Mouse (Mus musculus): ENCODE measurements around the gene Stk25. TPM values are rescaled to one million over a fixed set of nuclear protein-coding genes. Genes with fewer than 3 reads are reported as not detected.
A peak's percentile ranks its signal among the peaks of the same experiment; 100 is the strongest.

Stk25 gene
- polyA plus RNA-seq, 1 experiment: 306 TPM

GRCm38 (mm10) chr1:93635091-93635579 lies 23.3 kb downstream of the Stk25 start:
- TF ChIP-seq CTCF (IDR thresholded peaks at IDR 0.05; ENCODE audit: extremely low read depth, insufficient read length, insufficient replicate concordance, low read depth, low read length) (no peak), POLR2A (IDR thresholded peaks at IDR 0.05; ENCODE audit: low read depth, low read length) (no peak)

DNA sequence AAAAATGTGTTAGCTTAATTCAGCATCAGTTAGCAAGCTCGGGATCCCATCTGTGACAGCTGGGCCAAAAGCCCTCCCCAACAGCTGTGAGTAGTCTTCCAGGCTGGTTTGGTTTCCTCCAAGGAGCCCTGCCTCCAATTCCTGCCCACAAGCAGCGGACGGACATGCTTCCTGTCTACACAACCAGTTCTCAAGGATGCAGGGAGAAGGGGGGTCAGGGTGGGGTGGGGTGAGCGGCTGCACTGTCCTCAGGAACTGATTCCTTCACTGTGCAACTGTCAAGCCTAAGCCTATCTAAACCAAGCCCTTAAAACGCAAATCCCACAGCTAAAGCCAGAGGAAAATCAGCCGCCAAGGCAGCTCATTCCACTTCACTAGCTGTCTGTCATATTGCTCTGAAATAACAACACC lies 24.0 kb downstream of the Stk25 start:
- Histone ChIP-seq H3K36me3 (ENCODE audit: control insufficient read depth, insufficient read depth, low read length) (peaks cover 7% of the 10 kb centered on the region), H3K27ac (ENCODE audit: insufficient read depth, low read depth, low read length) (peak overlapping the region; percentile 85), H3K4me3 (ENCODE audit: low read depth, low read length) (peak overlapping the region; percentile 85), H3K27me3 (ENCODE audit: control insufficient read depth, insufficient read depth, low read length) (no peaks in the 10 kb centered on the region), H3K4me1 (ENCODE audit: control insufficient read depth, insufficient read depth, insufficient read length, low read length) (peaks cover 12% of the 10 kb centered on the region; the same call in 1 of the 2 replicates)
- 7% methylated on average over 6 of the region's 6 CpGs for WGBS
- TF ChIP-seq CTCF (IDR thresholded peaks at IDR 0.05; ENCODE audit: extremely low read depth, insufficient read length, insufficient replicate concordance, low read depth, low read length) (no peak), POLR2A (IDR thresholded peaks at IDR 0.05; ENCODE audit: low read depth, low read length) (no peak)

More at GRCm38 (mm10) chr1:93635091-93635579, 23.3 kb downstream of the Stk25 start:
- no peaks in the 10 kb centered on the region for H3K27me3 ChIP-seq (ENCODE audit: control insufficient read depth, insufficient read depth, low read length)
- 1% methylated on average over 58 of the region's 58 CpGs for WGBS
- peaks cover 7% of the 10 kb centered on the region for H3K36me3 ChIP-seq (ENCODE audit: control insufficient read depth, insufficient read depth, low read length)
- H3K27ac ChIP-seq (ENCODE audit: insufficient read depth, low read depth, low read length): peak overlapping the region; percentile 85
- peaks cover 12% of the 10 kb centered on the region; the same call in 1 of the 2 replicates for H3K4me1 ChIP-seq (ENCODE audit: control insufficient read depth, insufficient read depth, insufficient read length, low read length)
- peak overlapping the region; percentile 85 for H3K4me3 ChIP-seq (ENCODE audit: low read depth, low read length)

GRCm38 (mm10) chr1:93632723-93633122 lies 25.7 kb downstream of the Stk25 start:
- no peak overlapping the region for H3K27ac ChIP-seq (ENCODE audit: insufficient read depth, low read depth, low read length)
- H3K4me1 ChIP-seq (ENCODE audit: control insufficient read depth, insufficient read depth, insufficient read length, low read length): peaks cover 12% of the 10 kb centered on the region; the same call in 1 of the 2 replicates
- H3K27me3 ChIP-seq (ENCODE audit: control insufficient read depth, insufficient read depth, low read length): no peaks in the 10 kb centered on the region
- H3K4me3 ChIP-seq (ENCODE audit: low read depth, low read length): no peak overlapping the region
- 94% methylated on average over 3 of the region's 3 CpGs for WGBS
- H3K36me3 ChIP-seq (ENCODE audit: control insufficient read depth, insufficient read depth, low read length): peaks cover 21% of the 10 kb centered on the region
- TF ChIP-seq CTCF (IDR thresholded peaks at IDR 0.05; ENCODE audit: extremely low read depth, insufficient read length, insufficient replicate concordance, low read depth, low read length): no peak

- no peak for TF ChIP-seq CTCF (IDR thresholded peaks at IDR 0.05; ENCODE audit: extremely low read depth, insufficient read length, insufficient replicate concordance, low read depth, low read length)
- no peak for TF ChIP-seq POLR2A (IDR thresholded peaks at IDR 0.05; ENCODE audit: low read depth, low read length)
- H3K36me3 ChIP-seq (ENCODE audit: control insufficient read depth, insufficient read depth, low read length): peaks cover 38% of the 10 kb centered on the region
- H3K27ac ChIP-seq (ENCODE audit: insufficient read depth, low read depth, low read length): no peak overlapping the region
- H3K27me3 ChIP-seq (ENCODE audit: control insufficient read depth, insufficient read depth, low read length): no peaks in the 10 kb centered on the region
- 86% methylated on average over 3 of the region's 3 CpGs for WGBS
- peaks cover 10% of the 10 kb centered on the region; the same call in 1 of the 2 replicates for H3K4me1 ChIP-seq (ENCODE audit: control insufficient read depth, insufficient read depth, insufficient read length, low read length)
- H3K4me3 ChIP-seq (ENCODE audit: low read depth, low read length): no peak overlapping the region
Observed at GRCm38 (mm10) chr1:93630796-93631195, 27.7 kb downstream of the Stk25 start.

GRCm38 (mm10) chr1:93624502-93624901 lies 34.0 kb downstream of the Stk25 start:
- Histone ChIP-seq H3K27ac (ENCODE audit: insufficient read depth, low read depth, low read length) (no peak overlapping the region), H3K4me3 (ENCODE audit: low read depth, low read length) (no peak overlapping the region), H3K27me3 (ENCODE audit: control insufficient read depth, insufficient read depth, low read length) (no peaks in the 10 kb centered on the region), H3K4me1 (ENCODE audit: control insufficient read depth, insufficient read depth, insufficient read length, low read length) (no peaks in the 10 kb centered on the region), H3K36me3 (ENCODE audit: control insufficient read depth, insufficient read depth, low read length) (peaks cover 83% of the 10 kb centered on the region)
- 90% methylated on average over 1 of the region's 1 CpGs for WGBS
- TF ChIP-seq CTCF (IDR thresholded peaks at IDR 0.05; ENCODE audit: extremely low read depth, insufficient read length, insufficient replicate concordance, low read depth, low read length) (no peak), POLR2A (IDR thresholded peaks at IDR 0.05; ENCODE audit: low read depth, low read length) (no peak)

DNA sequence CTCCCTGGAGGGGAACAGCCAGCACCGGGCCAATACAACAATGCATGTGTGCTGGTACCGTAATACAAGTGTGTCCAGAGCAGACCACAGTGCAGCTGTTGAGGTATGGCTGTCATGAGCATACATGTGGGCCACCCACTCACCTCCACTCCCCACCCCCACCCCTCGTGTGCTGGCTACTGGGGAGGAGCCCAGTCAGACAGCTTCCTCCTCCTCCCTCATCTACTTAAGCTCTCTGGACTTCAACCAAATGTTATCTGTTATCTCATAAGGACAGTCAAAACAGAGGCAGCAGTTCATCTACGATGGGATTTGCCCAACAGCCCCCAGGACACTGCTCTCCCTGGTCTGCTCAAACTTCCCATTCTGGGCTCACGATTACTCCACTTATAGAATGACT lies 39.5 kb downstream of the Stk25 start:
- Histone ChIP-seq H3K4me1 (ENCODE audit: control insufficient read depth, insufficient read depth, insufficient read length, low read length) (peaks cover 11% of the 10 kb centered on the region), H3K4me3 (ENCODE audit: low read depth, low read length) (no peak overlapping the region), H3K36me3 (ENCODE audit: control insufficient read depth, insufficient read depth, low read length) (peaks cover 43% of the 10 kb centered on the region), H3K27ac (ENCODE audit: insufficient read depth, low read depth, low read length) (no peak overlapping the region), H3K27me3 (ENCODE audit: control insufficient read depth, insufficient read depth, low read length) (no peaks in the 10 kb centered on the region)
- 51% methylated on average over 5 of the region's 5 CpGs for WGBS
- TF ChIP-seq POLR2A (IDR thresholded peaks at IDR 0.05; ENCODE audit: low read depth, low read length) (no peak), CTCF (IDR thresholded peaks at IDR 0.05; ENCODE audit: extremely low read depth, insufficient read length, insufficient replicate concordance, low read depth, low read length) (no peak)

DNA sequence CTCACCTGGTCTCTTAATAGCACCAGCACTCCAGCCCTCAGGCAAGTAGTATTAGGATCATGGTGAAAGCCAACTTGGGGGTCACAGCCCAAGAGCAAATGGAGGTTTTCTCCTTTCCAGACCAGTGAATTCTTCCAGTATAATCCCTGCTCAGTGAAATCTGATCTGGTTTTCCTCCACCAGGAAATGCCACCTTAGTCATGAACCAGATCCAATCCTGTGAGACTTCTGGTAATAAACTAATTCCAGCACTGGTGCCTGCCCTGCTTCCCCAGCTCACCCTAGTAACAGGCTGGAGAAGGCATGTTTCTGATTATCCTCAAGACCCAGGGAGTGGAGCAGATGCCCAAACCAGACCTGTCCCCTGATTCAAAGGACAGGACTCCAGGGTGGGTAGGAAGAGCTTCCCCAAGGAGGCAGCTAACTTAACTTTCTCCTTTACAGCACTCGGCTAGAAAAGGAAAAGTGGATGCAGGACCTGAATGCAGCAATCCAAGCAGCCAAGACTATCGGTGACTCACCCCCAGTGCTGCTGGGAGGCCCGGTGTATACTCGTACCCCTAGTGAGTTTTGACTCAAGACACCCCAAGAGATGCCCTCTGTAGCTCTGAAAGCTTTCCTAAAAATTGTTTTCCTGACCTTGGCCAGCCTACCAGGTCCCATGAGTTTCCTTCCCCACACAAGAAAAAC lies 40.3 kb downstream of the Stk25 start:
- H3K27ac ChIP-seq (ENCODE audit: insufficient read depth, low read depth, low read length): no peak overlapping the region
- TF ChIP-seq POLR2A (IDR thresholded peaks at IDR 0.05; ENCODE audit: low read depth, low read length) (no peak), CTCF (IDR thresholded peaks at IDR 0.05; ENCODE audit: extremely low read depth, insufficient read length, insufficient replicate concordance, low read depth, low read length) (no peak)
- H3K36me3 ChIP-seq (ENCODE audit: control insufficient read depth, insufficient read depth, low read length): peaks cover 39% of the 10 kb centered on the region
- H3K4me1 ChIP-seq (ENCODE audit: control insufficient read depth, insufficient read depth, insufficient read length, low read length): peaks cover 11% of the 10 kb centered on the region
- no peak overlapping the region for H3K4me3 ChIP-seq (ENCODE audit: low read depth, low read length)
- WGBS: 66% methylated on average over 4 of the region's 4 CpGs
- no peaks in the 10 kb centered on the region for H3K27me3 ChIP-seq (ENCODE audit: control insufficient read depth, insufficient read depth, low read length)

Measured in small intestine, adult 2 months (tissue).